Mouse (Mus musculus) embryonic facial prominence, embryonic 13.5 days (tissue): ENCODE results near the gene Asb4. TPM values are rescaled to one million over a fixed set of nuclear protein-coding genes. Genes with fewer than 3 reads are reported as not detected.

Experiments
- ATAC-seq: fragments of 200-750 bp; cut with Nextera tagmentation; 2 replicates; pipeline ENCODE4 v1.8.0; 2017; ENCODE audit warnings: low read depth; ENCODE audit not compliant: insufficient number of reproducible peaks, insufficient read depth, low FRiP score, low TSS enrichment
- H3K27ac ChIP-seq: fragments of 300-500 bp; sonication (generic); 2 replicates; pipeline ENCODE4 v1.5.1; 2015; ENCODE audit warnings: moderate library complexity, mild to moderate bottlenecking, inconsistent platforms
- H3K27me3 ChIP-seq: fragments of 300-500 bp; sonication (generic); 2 replicates; pipeline ENCODE4 v1.6.1; 2015; ENCODE audit warnings: mild to moderate bottlenecking, inconsistent platforms
- H3K36me3 ChIP-seq: fragments of 300-500 bp; sonication (generic); 2 replicates; pipeline ENCODE4 v1.6.1; 2015; ENCODE audit warnings: mild to moderate bottlenecking, inconsistent platforms
- H3K4me1 ChIP-seq: fragments of 300-500 bp; sonication (generic); 2 replicates; pipeline ENCODE4 v1.6.1; 2015; ENCODE audit warnings: inconsistent platforms
- H3K4me2 ChIP-seq: fragments of 300-500 bp; sonication (generic); 2 replicates; pipeline ENCODE4 v1.6.1; 2015; ENCODE audit warnings: moderate library complexity, mild to moderate bottlenecking, inconsistent platforms
- H3K4me3 ChIP-seq: fragments of 300-500 bp; sonication (generic); 2 replicates; pipeline ENCODE4 v1.5.1; 2015; ENCODE audit warnings: mild to moderate bottlenecking, inconsistent platforms
- H3K9ac ChIP-seq: fragments of 300-500 bp; sonication (generic); 2 replicates; pipeline ENCODE4 v1.6.1; 2015; ENCODE audit warnings: mild to moderate bottlenecking, inconsistent platforms
- H3K9me3 ChIP-seq: fragments of 300-500 bp; sonication (generic); 2 replicates; pipeline ENCODE4 v1.6.1; 2016; ENCODE audit warnings: inconsistent platforms
- WGBS: fragments of 180-500 bp; shearing (Covaris S2); methylation state at CpG from one replicate; pipeline ENCODE4 v1.1.7; 2015; ENCODE audit warnings: mixed read lengths; 5-methylcytosine and 5-hydroxymethylcytosine counted together
- polyA plus RNA-seq: library from polyadenylated mRNA; unstranded; fragments of >200 nt; fragmentation: Nextera tagmentation; extraction: Ambion mirVana; gene quantifications from 2 replicates; pipeline ENCODE4 v1.2.1, GENCODE M21; 2015

The Asb4 gene
- polyA plus RNA-seq, 1 experiment from 2014 or later, result 23.9 TPM

GRCm38 (mm10) chr6:5379781-5380623, 3.2 kb upstream of the Asb4 start:
- ATAC-seq, result 0 out of 2 replicates have a peak, but pooled peaks have one; percentile 17
- Histone ChIP-seq H3K9ac (peak overlapping the region; percentile 16; the same call in 1 of the 2 replicates), H3K4me3 (peak overlapping the region; percentile 23), H3K4me2 (peak overlapping the region; percentile 53), H3K4me1 (peaks cover 46% of the 10 kb centered on the region), H3K9me3 (no peaks in the 10 kb centered on the region), H3K36me3 (no peaks in the 10 kb centered on the region), H3K27me3 (no peaks in the 10 kb centered on the region), H3K27ac (peak overlapping the region; percentile 68)
- WGBS, result 15% methylated on average over 22 of the region's 22 CpGs

- H3K4me1 ChIP-seq, result peaks cover 46% of the 10 kb centered on the region
- H3K27ac ChIP-seq, result peak overlapping the region; percentile 51; the same call in 1 of the 2 replicates
- H3K4me2 ChIP-seq, result peak overlapping the region; percentile 53
- 0 out of 2 replicates have a peak overlapping the region, but pooled peaks have one; percentile 16 for H3K9ac ChIP-seq
- 17% methylated on average over 9 of the region's 9 CpGs for WGBS
- no peaks in the 10 kb centered on the region for H3K36me3 ChIP-seq
- ATAC-seq, result no peak
- H3K27me3 ChIP-seq, result 0 out of 2 replicates have a peak, but pooled peaks cover 3% of the 10 kb centered on the region
- H3K9me3 ChIP-seq, result no peaks in the 10 kb centered on the region
- peak overlapping the region; percentile 23; the same call in 1 of the 2 replicates for H3K4me3 ChIP-seq
These were observed 2.4 kb upstream of the Asb4 start for GRCm38 (mm10) chr6:5380624-5381252.

- ATAC-seq, result no peak
- H3K4me1 ChIP-seq, result peaks cover 46% of the 10 kb centered on the region
- WGBS, result 24% methylated on average over 13 of the region's 13 CpGs
- H3K9me3 ChIP-seq, result no peaks in the 10 kb centered on the region
- 0 out of 2 replicates have a peak overlapping the region, but pooled peaks have one; percentile 28 for H3K27ac ChIP-seq
- H3K36me3 ChIP-seq, result no peaks in the 10 kb centered on the region
- H3K4me2 ChIP-seq, result peak overlapping the region; percentile 56
- H3K4me3 ChIP-seq, result no peak overlapping the region
- no peak overlapping the region for H3K9ac ChIP-seq
- 0 out of 2 replicates have a peak, but pooled peaks cover 3% of the 10 kb centered on the region for H3K27me3 ChIP-seq
These were observed 1.1 kb upstream of the Asb4 start for GRCm38 (mm10) chr6:5381918-5382582.

- WGBS, result under 1% methylated on average over 16 of the region's 16 CpGs
These were observed 487 bp upstream of the Asb4 start for GRCm38 (mm10) chr6:5382583-5383215.

GRCm38 (mm10) chr6:5384178-5384490, 948 bp downstream of the Asb4 start:
- Histone ChIP-seq H3K4me1 (peaks cover 45% of the 10 kb centered on the region), H3K27ac (peak overlapping the region; percentile 82; the same call in 1 of the 2 replicates), H3K27me3 (peaks cover 6% of the 10 kb centered on the region; the same call in 1 of the 2 replicates), H3K4me2 (peak overlapping the region; percentile 56), H3K9ac (no peak overlapping the region; the same call in 1 of the 2 replicates), H3K36me3 (no peaks in the 10 kb centered on the region), H3K4me3 (peak overlapping the region; percentile 40), H3K9me3 (no peaks in the 10 kb centered on the region)
- no peak for ATAC-seq
- WGBS, result under 1% methylated on average over 11 of the region's 11 CpGs

More at GRCm38 (mm10) chr6:5382583-5383215, 487 bp upstream of the Asb4 start:
- Histone ChIP-seq H3K4me1 (peaks cover 46% of the 10 kb centered on the region), H3K4me2 (peak overlapping the region; percentile 56), H3K9me3 (no peaks in the 10 kb centered on the region), H3K27ac (peak overlapping the region; percentile 82), H3K9ac (peak overlapping the region; percentile 58), H3K36me3 (no peaks in the 10 kb centered on the region), H3K27me3 (0 out of 2 replicates have a peak, but pooled peaks cover 3% of the 10 kb centered on the region), H3K4me3 (peak overlapping the region; percentile 40)
- ATAC-seq, result no peak

GRCm38 (mm10) chr6:5385161-5385640, 2.0 kb downstream of the Asb4 start:
- Histone ChIP-seq H3K9me3 (no peaks in the 10 kb centered on the region), H3K4me1 (peaks cover 34% of the 10 kb centered on the region), H3K27me3 (peaks cover 9% of the 10 kb centered on the region), H3K36me3 (no peaks in the 10 kb centered on the region), H3K4me3 (no peak overlapping the region), H3K27ac (no peak overlapping the region), H3K9ac (no peak overlapping the region), H3K4me2 (no peak overlapping the region)
- ATAC-seq, result no peak
- WGBS, result 23% methylated on average over 7 of the region's 7 CpGs

- H3K9ac ChIP-seq, result no peak overlapping the region
- no peak overlapping the region for H3K4me2 ChIP-seq
- H3K9me3 ChIP-seq, result no peaks in the 10 kb centered on the region
- H3K27ac ChIP-seq, result no peak overlapping the region
- peaks cover 17% of the 10 kb centered on the region for H3K27me3 ChIP-seq
- no peak overlapping the region for H3K4me3 ChIP-seq
- no peak for ATAC-seq
- no peaks in the 10 kb centered on the region for H3K36me3 ChIP-seq
- WGBS, result 76% methylated on average over 4 of the region's 4 CpGs
- peaks cover 26% of the 10 kb centered on the region for H3K4me1 ChIP-seq
These were observed 3.3 kb downstream of the Asb4 start for GRCm38 (mm10) chr6:5386486-5386885.

GRCm38 (mm10) chr6:5387396-5387795, 4.2 kb downstream of the Asb4 start:
- no peak overlapping the region for H3K4me2 ChIP-seq
- no peak overlapping the region for H3K9ac ChIP-seq
- 55% methylated on average over 2 of the region's 2 CpGs for WGBS
- H3K9me3 ChIP-seq, result no peaks in the 10 kb centered on the region
- no peak overlapping the region for H3K4me3 ChIP-seq
- no peak for ATAC-seq
- no peaks in the 10 kb centered on the region for H3K36me3 ChIP-seq
- no peak overlapping the region for H3K27ac ChIP-seq
- H3K4me1 ChIP-seq, result peaks cover 18% of the 10 kb centered on the region
- peaks cover 17% of the 10 kb centered on the region for H3K27me3 ChIP-seq

- Histone ChIP-seq H3K9me3 (no peaks in the 10 kb centered on the region), H3K4me2 (peak overlapping the region; percentile 56), H3K9ac (peak overlapping the region; percentile 51), H3K36me3 (no peaks in the 10 kb centered on the region), H3K27me3 (peaks cover 14% of the 10 kb centered on the region), H3K4me3 (peak overlapping the region; percentile 32), H3K27ac (peak overlapping the region; percentile 3; the same call in 1 of the 2 replicates), H3K4me1 (peaks cover 8% of the 10 kb centered on the region; the same call in 1 of the 2 replicates)
- WGBS, result 6% methylated on average over 11 of the region's 11 CpGs
- ATAC-seq, result no peak
These were observed 7.1 kb downstream of the Asb4 start for GRCm38 (mm10) chr6:5390298-5390697.

- no peak overlapping the region for H3K27ac ChIP-seq
- 0 out of 2 replicates have a peak overlapping the region, but pooled peaks have one; percentile 36 for H3K9ac ChIP-seq
- H3K27me3 ChIP-seq, result peaks cover 14% of the 10 kb centered on the region
- ATAC-seq, result no peak
- 12% methylated on average over 10 of the region's 10 CpGs for WGBS
- peak overlapping the region; percentile 32 for H3K4me3 ChIP-seq
- H3K36me3 ChIP-seq, result no peaks in the 10 kb centered on the region
- no peaks in the 10 kb centered on the region for H3K9me3 ChIP-seq
- H3K4me1 ChIP-seq, result peaks cover 8% of the 10 kb centered on the region; the same call in 1 of the 2 replicates
- peak overlapping the region; percentile 56 for H3K4me2 ChIP-seq
These were observed 7.8 kb downstream of the Asb4 start for GRCm38 (mm10) chr6:5390952-5391351.
